ENCODE assay signal across 18 mouse cellular contexts in the genomic region with DNA sequence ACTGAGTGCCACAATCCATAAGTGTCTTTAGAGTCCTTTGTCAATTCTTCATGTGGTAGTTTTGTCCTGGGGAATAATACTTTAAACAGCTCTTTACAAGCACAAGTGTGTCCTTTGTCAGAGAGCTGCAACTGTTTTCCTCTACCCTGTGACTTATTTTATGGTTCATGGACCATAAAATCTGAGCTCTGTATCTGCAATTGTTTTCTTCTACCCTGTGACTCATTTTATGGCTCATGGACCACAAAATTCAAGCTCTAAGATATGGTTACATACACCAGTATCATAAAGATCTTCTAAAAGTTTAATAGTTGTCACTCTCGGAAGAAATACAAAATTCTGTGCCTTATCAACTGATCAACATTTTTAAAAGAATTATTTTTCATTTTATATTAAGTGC. TPM values are rescaled to one million over a fixed set of nuclear protein-coding genes. Genes with fewer than 3 reads are reported as not detected.
A peak's percentile ranks its signal among the peaks of the same experiment; 100 is the strongest.
DNase-seq lines count a peak whose midpoint lies in the region; ATAC-seq and TF ChIP-seq lines count a peak whose summit lies in the region.
"Had no signal": no experiment of that assay in that cellular context is flagged by ENCODE, and none has a peak within 500 bp of the region (broad histone marks: within the 10 kb centered on the region; RNA-seq: fewer than 3 reads in every experiment).

No protein-coding gene starts in this region.

- peak overlapping the region; percentile 70 for H3K27ac ChIP-seq in kidney, embryonic 15.5 days
- H3K27ac ChIP-seq in intestine, postnatal 0 days (ENCODE audit: low read depth, low read length) = no peak overlapping the region
- no peak overlapping the region for H3K27ac ChIP-seq in midbrain, embryonic 11.5 days (ENCODE audit: low read depth, low read length)
- H3K27ac ChIP-seq: embryonic facial prominence, embryonic 10.5 days; forebrain, embryonic 13.5 days; heart, embryonic 13.5 days had no signal

- H3K4me3 ChIP-seq in kidney, embryonic 15.5 days (replicated peaks) = no peak overlapping the region
- H3K4me3 ChIP-seq in intestine, postnatal 0 days (ENCODE audit: low read depth, low read length) = no peak overlapping the region
- H3K4me3 ChIP-seq in midbrain, embryonic 11.5 days (ENCODE audit: low read depth, low read length) = no peak overlapping the region
- H3K4me3 ChIP-seq: embryonic facial prominence, embryonic 10.5 days; forebrain, embryonic 13.5 days; heart, embryonic 13.5 days had no signal

- ATAC-seq in kidney, embryonic 15.5 days (replicated peaks; ENCODE audit: low FRiP score) = peak; percentile 56; the same call in 1 of the 2 replicates
- ATAC-seq in Patski = peak; percentile 94
- peak; percentile 90 for ATAC-seq in intestine, postnatal 0 days
- ATAC-seq in midbrain, embryonic 11.5 days (ENCODE audit: low FRiP score) = no peak
- ATAC-seq: forebrain, embryonic 13.5 days; forebrain, postnatal 0 days had no signal

- TF ChIP-seq CTCF in Patski (IDR thresholded peaks at IDR 0.05) = no peak
- TF ChIP-seq CTCF in intestine, postnatal 0 days (IDR thresholded peaks at IDR 0.05; ENCODE audit: low read depth) = no peak

- in situ Hi-C loops in Patski (cut with MboI; ENCODE audit: low pct_unique_long_range_greater_than_20kb) = no loop called here

- no peaks in the 10 kb centered on the region for H3K4me1 ChIP-seq in kidney, embryonic 15.5 days
- H3K4me1 ChIP-seq in intestine, postnatal 0 days (replicated peaks; ENCODE audit: control insufficient read depth, insufficient read depth, low read length) = no peaks in the 10 kb centered on the region
- H3K4me1 ChIP-seq in midbrain, embryonic 11.5 days (ENCODE audit: control insufficient read depth, insufficient read depth, low read length) = no peaks in the 10 kb centered on the region
- H3K4me1 ChIP-seq: embryonic facial prominence, embryonic 10.5 days; forebrain, embryonic 13.5 days had no signal

- POLR2A ChIA-PET in Patski (lab: Charles Lee) = interaction anchor here (1.2 kb wide), 1 partner anchor 27 kb away, joined by 4 read pairs; a partner anchor contains a TSS

- H3K27me3 ChIP-seq in kidney, embryonic 15.5 days = no peaks in the 10 kb centered on the region
- no peaks in the 10 kb centered on the region for H3K27me3 ChIP-seq in Patski
- H3K27me3 ChIP-seq in intestine, postnatal 0 days (replicated peaks; ENCODE audit: control insufficient read depth, insufficient read depth, low read length) = no peaks in the 10 kb centered on the region
- no peaks in the 10 kb centered on the region for H3K27me3 ChIP-seq in midbrain, embryonic 11.5 days (ENCODE audit: control insufficient read depth, insufficient read depth, low read length)
- H3K27me3 ChIP-seq: forebrain, embryonic 13.5 days; heart, embryonic 13.5 days had no signal

- no peak overlapping the region for H3K4me2 ChIP-seq in kidney, embryonic 15.5 days
- no peak overlapping the region for H3K4me2 ChIP-seq in intestine, postnatal 0 days (replicated peaks; ENCODE audit: low read depth)
- H3K4me2 ChIP-seq in midbrain, embryonic 11.5 days = no peak overlapping the region
- H3K4me2 ChIP-seq: forebrain, embryonic 13.5 days; heart, embryonic 13.5 days had no signal

- no peak for DNase-seq in kidney, postnatal 25 days
- DNase-seq in Patski (ENCODE audit: low read depth, low spot score) = peak; percentile 58
- no peak for DNase-seq in midbrain, embryonic 11.5 days (ENCODE audit: low spot score, missing footprints)
- no peak for DNase-seq in embryo, embryonic 11 days
- DNase-seq in gastrocnemius, adult 8-10 months (ENCODE audit: low spot score in 2 of 2) = no peak
- DNase-seq: adrenal gland, adult 2 months; adrenal gland, postnatal 25 days; cerebellum, adult 18-20 months; cerebellum, adult 9-11 months; cerebellum, postnatal 36 days; forebrain, postnatal 0 days; gastrocnemius, postnatal 25 days; heart, postnatal 36 days had no signal

- CTCF ChIA-PET in Patski (lab: Charles Lee) = interaction anchor here (0.8 to 1.3 kb wide), 4 partner anchors 9 to 245 kb away, joined by 3 to 4 read pairs (median 3); no protein-coding TSS in a partner anchor

- 54% methylated on average over 1 of the region's 1 CpGs for WGBS in kidney, embryonic 15.5 days
- 40% methylated on average over 1 of the region's 1 CpGs for WGBS in intestine, postnatal 0 days
- 95% methylated on average over 1 of the region's 1 CpGs for WGBS in midbrain, embryonic 11.5 days

- H3K9me3 ChIP-seq in kidney, embryonic 15.5 days (replicated peaks) = no peaks in the 10 kb centered on the region
- no peaks in the 10 kb centered on the region for H3K9me3 ChIP-seq in intestine, postnatal 0 days (ENCODE audit: control insufficient read depth)
- no peaks in the 10 kb centered on the region for H3K9me3 ChIP-seq in midbrain, embryonic 11.5 days (ENCODE audit: control insufficient read depth, low read length)
- H3K9me3 ChIP-seq: embryonic facial prominence, embryonic 10.5 days; forebrain, embryonic 13.5 days; heart, embryonic 13.5 days had no signal

- H3K36me3 ChIP-seq in kidney, embryonic 15.5 days = peaks cover 51% of the 10 kb centered on the region
- peaks cover 28% of the 10 kb centered on the region for H3K36me3 ChIP-seq in intestine, postnatal 0 days (ENCODE audit: control insufficient read depth, insufficient read depth)
- no peaks in the 10 kb centered on the region; the same call in 1 of the 2 replicates for H3K36me3 ChIP-seq in midbrain, embryonic 11.5 days (ENCODE audit: control insufficient read depth, insufficient read depth, low read length)

- H3K9ac ChIP-seq in kidney, embryonic 15.5 days = no peak overlapping the region
- H3K9ac ChIP-seq in intestine, postnatal 0 days (ENCODE audit: low read depth, low read length) = no peak overlapping the region
- H3K9ac ChIP-seq in midbrain, embryonic 11.5 days (ENCODE audit: low read length) = no peak overlapping the region
- H3K9ac ChIP-seq: forebrain, embryonic 13.5 days; forebrain, postnatal 0 days; heart, embryonic 13.5 days had no signal

RNA-seq across cellular contexts. Expression of a gene that starts 27.6 kb away (rescaled TPM):
- 24.3 and 24.6 TPM in 2 replicates for polyA plus RNA-seq in kidney, embryonic 15.5 days (2015; fragmentation: Nextera tagmentation; extraction: Ambion mirVana)
- polyA plus RNA-seq in Patski (2021) = 66.9 TPM
- 16.4 and 22.1 TPM in 2 replicates for polyA plus RNA-seq in intestine, postnatal 0 days (2015; fragmentation: Nextera tagmentation; extraction: Ambion mirVana)
- 24.9 and 25.7 TPM in 2 replicates for polyA plus RNA-seq in midbrain, embryonic 11.5 days (2014; fragmentation: Nextera tagmentation; extraction: Ambion mirVana)
- 10 to 100 TPM; 32.5 to 39.1 (median 34.7) TPM for total RNA-seq in gastrocnemius, adult 8-10 months (2022)
